Mouse (Mus musculus) bone marrow, adult 2 months (tissue): ENCODE data around the gene Gm42688. TPM values are rescaled to one million over a fixed set of nuclear protein-coding genes. Genes with fewer than 3 reads are reported as not detected.
"Not testable (repeated sequence)": the region's sequence is repeated elsewhere in the genome, so short reads cannot be mapped to it uniquely, and the experiment has no call there.

Source experiments
- H3K27ac ChIP-seq: fragments of 200-500 bp; 2 replicates; pipeline ENCODE4 v1.5.1; 2012; ENCODE audit warnings: low read depth, mild to moderate bottlenecking, control low read depth, inconsistent platforms, low read length; ENCODE audit not compliant: control insufficient read depth, poor library complexity, insufficient read depth
- H3K4me1 ChIP-seq: fragments of 200-500 bp; 2 replicates; pipeline ENCODE4 v1.6.1; 2011; ENCODE audit warnings: low read length; ENCODE audit not compliant: control insufficient read depth, insufficient read depth
- H3K4me3 ChIP-seq: fragments of 200-500 bp; replicated peaks from 2 replicates; pipeline ENCODE3; 2011; ENCODE audit warnings: mild to moderate bottlenecking, low read depth, low read length, control low read depth; ENCODE audit not compliant: control insufficient read depth
- CTCF ChIP-seq: fragments of 200-500 bp; IDR thresholded peaks from 2 replicates; pipeline ENCODE4 v1.5.1; 2011; ENCODE audit warnings: low read length, control low read depth; ENCODE audit not compliant: control insufficient read depth, insufficient read depth
- POLR2A ChIP-seq: fragments of 200-500 bp; IDR thresholded peaks from 2 replicates; pipeline ENCODE4 v1.6.1; 2011; ENCODE audit warnings: low read depth, mild to moderate bottlenecking, control low read depth, low read length, borderline replicate concordance; ENCODE audit not compliant: control insufficient read depth
- WGBS: fragments of 180-500 bp; shearing (Covaris S2); methylation state at CpG from one replicate; pipeline ENCODE4 v1.1.7; 2018; 5-methylcytosine and 5-hydroxymethylcytosine counted together
- polyA plus RNA-seq: library from polyadenylated mRNA; stranded (reverse); fragments of >200 nt; gene quantifications from 2 replicates; pipeline ENCODE4 v1.2.4, GENCODE M21; 2011; ENCODE audit warnings: low replicate concordance; ENCODE audit not compliant: missing spikeins, insufficient read depth, insufficient read length

Gm42688 gene
- polyA plus RNA-seq, 1 experiment, result 7.7 TPM

DNA sequence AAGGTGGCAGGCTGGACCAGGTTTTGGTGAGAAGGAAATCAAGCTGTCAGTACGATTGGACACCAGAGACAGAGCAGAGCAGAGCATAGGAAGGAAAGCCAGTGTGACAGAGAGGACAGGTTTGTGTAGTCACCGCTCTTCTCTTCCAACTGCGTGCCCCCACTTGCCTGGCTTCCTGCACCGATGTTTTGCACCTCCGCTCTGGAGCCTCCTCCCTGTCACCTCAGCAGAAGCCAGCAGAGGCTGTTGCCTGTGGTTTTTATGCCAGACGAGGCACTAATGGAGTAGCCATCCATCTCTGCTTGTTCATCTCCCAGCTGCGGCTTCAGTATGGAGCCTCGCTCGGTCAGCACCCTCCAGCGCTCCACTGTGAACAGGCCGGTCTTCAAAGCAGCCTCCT, 41.5 kb downstream of the Gm42688 start:
- Histone ChIP-seq H3K27ac (no peak overlapping the region), H3K4me3 (no peak overlapping the region), H3K4me1 (peaks cover under 1% of the 10 kb centered on the region; the same call in 1 of the 2 replicates)
- no peak for TF ChIP-seq POLR2A
- TF ChIP-seq CTCF, result no peak
- WGBS, result 75% methylated on average over 11 of the region's 11 CpGs

DNA sequence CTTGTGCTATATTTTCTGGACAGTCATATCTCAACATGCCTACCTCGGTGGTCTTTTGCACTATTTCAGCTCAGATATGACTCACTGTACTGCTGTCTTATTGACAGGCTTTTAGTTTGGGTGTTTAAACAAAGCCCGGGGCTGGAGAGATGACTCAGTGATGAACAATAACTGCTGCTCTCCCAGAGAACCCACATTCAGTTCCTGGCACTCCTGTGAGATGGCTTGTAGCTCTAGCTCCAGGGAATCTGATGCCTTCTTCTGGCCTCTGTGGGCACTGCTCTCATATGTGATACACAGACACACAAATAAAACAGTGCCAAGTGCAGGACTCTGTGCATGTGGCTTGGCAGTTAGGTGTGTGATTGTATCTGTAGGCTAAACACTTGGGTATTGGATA, 43.8 kb downstream of the Gm42688 start:
- Histone ChIP-seq H3K4me1 (no peaks in the 10 kb centered on the region), H3K27ac (no peak overlapping the region), H3K4me3 (no peak overlapping the region)
- WGBS, result 62% methylated on average over 2 of the region's 2 CpGs
- TF ChIP-seq CTCF (no peak), POLR2A (no peak)

DNA sequence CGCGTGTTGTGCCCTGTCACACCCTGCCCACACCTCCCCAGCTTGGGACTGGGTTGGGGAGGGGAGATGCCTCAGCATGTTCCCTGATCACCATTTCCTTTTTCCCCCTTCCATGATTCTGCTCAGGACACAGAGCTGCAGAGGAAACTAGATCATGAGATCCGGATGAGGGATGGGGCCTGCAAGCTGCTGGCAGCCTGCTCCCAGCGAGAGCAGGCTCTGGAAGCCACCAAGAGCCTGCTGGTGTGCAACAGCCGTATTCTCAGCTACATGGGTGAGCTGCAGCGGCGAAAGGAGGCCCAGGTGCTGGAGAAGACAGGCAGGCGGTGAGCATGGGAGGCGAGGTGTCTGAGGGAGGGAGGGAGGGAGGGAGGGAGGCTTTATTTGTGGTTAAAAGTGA, 44.4 kb downstream of the Gm42688 start:
- 71% methylated on average over 9 of the region's 9 CpGs for WGBS
- Histone ChIP-seq H3K4me3 (no peak overlapping the region), H3K4me1 (no peaks in the 10 kb centered on the region), H3K27ac (no peak overlapping the region)
- TF ChIP-seq CTCF (no peak), POLR2A (no peak)

DNA sequence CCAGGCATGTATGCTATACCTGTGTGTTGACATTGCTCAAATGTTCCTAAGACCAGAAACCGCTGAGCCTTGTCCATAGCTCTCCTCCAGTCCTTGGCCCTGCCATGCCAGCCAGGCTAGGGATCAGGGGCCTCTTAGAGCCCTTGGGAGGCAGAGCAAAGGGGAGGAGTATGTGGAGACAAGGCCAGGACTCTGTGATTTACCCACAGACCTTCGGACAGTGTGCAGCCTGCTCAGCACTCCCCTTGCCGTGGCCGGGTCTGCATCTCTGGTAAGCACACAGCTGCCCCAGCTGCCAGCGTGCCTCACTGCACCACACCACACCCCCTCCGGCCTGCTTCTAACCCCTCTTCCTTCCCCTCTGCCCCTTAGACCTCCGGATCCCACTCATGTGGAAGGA, 45.9 kb downstream of the Gm42688 start:
- Histone ChIP-seq H3K4me1 (no peaks in the 10 kb centered on the region), H3K4me3 (no peak overlapping the region), H3K27ac (no peak overlapping the region)
- 61% methylated on average over 7 of the region's 7 CpGs for WGBS
- no peak for TF ChIP-seq POLR2A
- no peak for TF ChIP-seq CTCF

DNA sequence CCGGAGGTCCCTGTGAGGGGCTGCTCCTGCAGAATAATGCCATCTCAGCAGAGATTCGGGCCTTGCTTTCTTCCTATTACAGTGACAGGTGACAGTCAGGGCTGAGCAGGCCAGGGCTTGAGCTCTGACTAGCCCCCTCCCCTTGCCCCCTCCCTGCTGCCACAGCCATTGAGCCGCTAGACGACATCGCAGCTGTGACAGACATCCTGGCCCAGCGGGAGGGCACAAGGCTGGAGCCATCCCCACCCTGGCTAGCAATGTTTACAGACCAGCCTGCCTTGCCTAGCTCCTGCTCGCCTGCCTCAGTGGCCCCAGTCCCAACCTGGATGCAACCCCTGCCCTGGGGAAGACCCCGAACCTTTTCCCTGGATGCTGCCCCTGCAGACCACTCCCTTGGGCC, 50.3 kb downstream of the Gm42688 start:
- Histone ChIP-seq H3K4me3 (no peak overlapping the region), H3K27ac (no peak overlapping the region), H3K4me1 (peaks cover 1% of the 10 kb centered on the region; the same call in 1 of the 2 replicates)
- 79% methylated on average over 8 of the region's 8 CpGs for WGBS
- TF ChIP-seq CTCF (no peak), POLR2A (no peak)

DNA sequence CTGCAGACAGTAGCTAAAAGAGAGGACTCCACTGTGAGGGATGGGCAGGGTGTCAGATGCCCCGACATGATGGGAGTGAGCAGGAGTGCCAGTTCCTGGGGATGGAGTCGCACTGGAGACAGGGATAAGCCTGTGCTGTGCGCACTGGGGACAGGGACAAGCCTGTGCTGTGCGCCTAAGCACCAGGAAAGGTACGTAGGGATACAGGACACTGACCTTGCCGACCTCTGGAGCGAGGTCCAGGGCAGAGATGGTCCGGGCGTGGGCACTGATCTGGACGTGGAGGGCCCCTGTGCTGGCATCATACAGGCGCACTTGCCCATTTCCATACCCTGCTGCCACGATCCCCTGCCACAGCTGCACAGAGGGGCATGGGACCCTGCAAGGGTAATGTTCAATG, 51.6 kb downstream of the Gm42688 start:
- no peak overlapping the region for H3K27ac ChIP-seq
- H3K4me3 ChIP-seq, result no peak overlapping the region
- 84% methylated on average over 12 of the region's 12 CpGs for WGBS
- TF ChIP-seq POLR2A (no peak), CTCF (no peak)
- H3K4me1 ChIP-seq, result peaks cover 1% of the 10 kb centered on the region; the same call in 1 of the 2 replicates

DNA sequence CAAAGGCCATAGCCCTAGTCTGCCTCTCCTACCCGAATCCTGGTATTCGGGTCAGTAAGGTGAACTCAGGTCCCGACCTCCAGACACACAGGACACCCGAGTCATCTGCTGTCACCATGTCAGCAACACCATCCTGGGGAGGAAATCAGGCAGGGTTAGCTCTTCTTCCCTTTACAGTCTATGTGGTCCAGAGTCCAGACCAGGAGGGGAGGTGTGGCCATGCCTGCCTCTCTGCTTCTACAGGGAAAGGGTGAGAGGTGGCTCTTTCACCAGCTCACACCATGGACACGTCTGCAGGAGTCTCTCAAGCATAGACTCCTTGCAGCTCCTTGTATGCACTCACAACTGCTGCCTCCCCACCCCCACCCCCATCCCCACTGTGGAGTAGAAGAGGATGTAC, 52.1 kb downstream of the Gm42688 start:
- Histone ChIP-seq H3K27ac (no peak overlapping the region), H3K4me3 (no peak overlapping the region), H3K4me1 (peaks cover 1% of the 10 kb centered on the region; the same call in 1 of the 2 replicates)
- 79% methylated on average over 5 of the region's 5 CpGs for WGBS
- TF ChIP-seq POLR2A (no peak), CTCF (no peak)

DNA sequence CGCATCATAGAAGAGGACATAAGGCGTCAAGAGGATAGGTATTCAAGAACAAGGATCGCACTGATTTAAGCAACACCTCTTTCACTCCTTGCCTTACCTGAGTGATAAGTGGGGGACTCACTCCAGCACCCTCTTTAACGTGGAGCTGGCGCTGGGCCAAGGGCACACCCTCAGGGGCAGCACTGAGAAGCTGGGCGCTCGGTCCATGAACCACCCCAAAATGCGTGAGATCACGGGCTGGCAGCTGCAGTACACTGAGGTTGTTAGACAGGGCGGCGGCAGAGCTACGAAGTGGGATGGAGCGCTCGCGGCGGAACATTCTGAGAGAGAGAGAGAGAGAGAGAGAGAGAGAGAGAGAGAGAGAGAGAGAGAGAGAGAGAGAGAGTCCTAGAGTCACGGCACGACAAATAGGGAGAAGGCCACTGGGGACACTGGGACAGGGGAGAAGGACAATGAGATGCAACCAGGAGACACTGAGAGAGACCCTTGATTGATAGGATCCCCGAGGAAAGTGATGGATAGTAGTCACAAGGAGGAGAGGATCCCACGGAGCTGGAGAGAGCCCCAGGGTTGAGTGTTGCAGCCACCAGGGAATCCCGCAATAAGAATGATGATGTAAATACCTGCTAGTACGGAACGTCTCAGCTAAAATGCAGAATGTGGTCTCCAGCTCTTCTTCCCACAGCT, 54.3 kb downstream of the Gm42688 start:
- H3K27ac ChIP-seq, result no peak overlapping the region
- H3K4me1 ChIP-seq, result peaks cover 1% of the 10 kb centered on the region; the same call in 1 of the 2 replicates
- peak overlapping the region; percentile 48 for H3K4me3 ChIP-seq
- TF ChIP-seq CTCF (no peak), POLR2A (no peak)
- 12% methylated on average over 23 of the region's 23 CpGs for WGBS

DNA sequence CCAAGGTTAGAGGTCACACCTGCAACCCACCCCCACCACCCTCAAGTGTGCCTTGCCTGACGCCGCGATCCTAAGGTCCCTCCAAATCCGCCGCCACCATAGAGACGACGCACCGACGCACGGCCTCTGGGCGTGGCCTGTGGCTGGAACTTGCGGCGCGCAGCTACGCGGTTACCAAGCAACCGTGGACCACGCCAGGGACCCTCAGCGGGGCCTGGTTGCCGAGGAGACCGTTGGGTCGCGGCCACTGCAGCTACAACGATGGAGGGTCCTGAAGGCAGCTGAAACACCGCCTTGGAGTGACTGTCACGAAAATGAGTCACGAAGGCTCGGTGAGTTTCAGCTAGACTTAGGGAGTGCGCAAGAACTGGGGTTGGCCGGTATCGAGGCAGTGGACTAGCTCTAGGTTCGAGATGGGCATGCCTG, 54.9 kb downstream of the Gm42688 start, which contains the start of the genes Wdr54 and 1700003E16Rik:
Wdr54 (minus strand) TSS at position 139 of the 426 bp plus-strand sequence.
1700003E16Rik (plus strand) TSS at position 146 of the 426 bp plus-strand sequence.
- H3K4me1 ChIP-seq, result peaks cover 1% of the 10 kb centered on the region; the same call in 1 of the 2 replicates
- WGBS, result 2% methylated on average over 32 of the region's 32 CpGs
- peak within 1 kb of the TSS; percentile 48 for H3K4me3 ChIP-seq
- TF ChIP-seq CTCF, result no peak
- no peak for TF ChIP-seq POLR2A
- H3K27ac ChIP-seq, result no peak within 1 kb of the TSS

DNA sequence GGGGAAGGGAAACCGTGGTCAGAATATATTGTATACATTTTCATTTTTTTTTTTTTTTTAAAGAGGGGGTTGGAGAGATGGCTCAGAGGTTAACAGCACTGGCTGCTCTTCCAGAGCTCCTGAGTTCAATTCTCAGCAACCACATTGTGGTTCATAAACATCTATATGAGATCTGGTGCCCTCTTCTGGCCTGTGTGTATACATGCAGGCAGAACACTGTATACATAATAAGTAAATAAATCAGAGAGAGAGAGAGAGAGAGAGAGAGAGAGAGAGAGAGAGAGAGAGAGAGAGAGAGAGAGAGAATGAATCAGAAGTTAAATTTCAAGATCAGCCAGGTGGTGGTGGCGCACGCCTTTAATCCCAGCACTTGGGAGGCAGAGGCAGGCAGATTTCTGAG, 58.0 kb downstream of the Gm42688 start:
- H3K4me3 ChIP-seq, H3K27ac ChIP-seq, H3K4me1 ChIP-seq: not testable (repeated sequence)
- WGBS, result 9% methylated on average over 3 of the region's 3 CpGs
